In genomic region chr12:72083265-72083664, GRCm38 (mm10) we compare ENCODE assay signal across 15 mouse cellular contexts.
"Had no signal": no experiment of that assay in that cellular context is flagged by ENCODE, and none has a peak within 500 bp of the region (broad histone marks: within the 10 kb centered on the region; RNA-seq: fewer than 3 reads in every experiment).

No protein-coding gene starts in this region.

- H3K27ac ChIP-seq: limb, embryonic 15.5 days had no signal

- H3K36me3 ChIP-seq: limb, embryonic 15.5 days; liver, embryonic 13.5 days; midbrain, embryonic 10.5 days; midbrain, embryonic 15.5 days had no signal

- H3K9me3 ChIP-seq: limb, embryonic 15.5 days; liver, embryonic 13.5 days; midbrain, embryonic 10.5 days; midbrain, embryonic 15.5 days had no signal

- H3K9ac ChIP-seq: limb, embryonic 15.5 days had no signal

- H3K27me3 ChIP-seq: limb, embryonic 15.5 days; midbrain, embryonic 15.5 days had no signal

- ATAC-seq: intestine, postnatal 0 days; lung, postnatal 0 days; midbrain, embryonic 15.5 days had no signal

- DNase-seq: kidney, adult 8-10 months; kidney, postnatal 25 days; layer of hippocampus, adult 9-11 months; layer of hippocampus, postnatal 36 days; liver, embryonic 13.5 days; lung, adult 18-20 months; lung, postnatal 4 days; right cerebral cortex, adult 18-20 months; right cerebral cortex, postnatal 25 days; thymus, postnatal 36 days had no signal
